Mouse (Mus musculus) olfactory bulb, adult 2 months (tissue): ENCODE results near the gene 4930452B06Rik.

Source experiments
- CTCF ChIP-seq: fragments of 200-500 bp; IDR thresholded peaks from 2 replicates; pipeline ENCODE4 v1.5.1; 2012; ENCODE audit warnings: low read depth, mild to moderate bottlenecking, low read length, moderate library complexity; ENCODE audit not compliant: insufficient read depth
- POLR2A ChIP-seq: fragments of 200-500 bp; IDR thresholded peaks from 2 replicates; pipeline ENCODE4 v1.6.1; 2012; ENCODE audit warnings: mild to moderate bottlenecking, low read depth, low read length, moderate library complexity; ENCODE audit not compliant: insufficient read depth

DNA sequence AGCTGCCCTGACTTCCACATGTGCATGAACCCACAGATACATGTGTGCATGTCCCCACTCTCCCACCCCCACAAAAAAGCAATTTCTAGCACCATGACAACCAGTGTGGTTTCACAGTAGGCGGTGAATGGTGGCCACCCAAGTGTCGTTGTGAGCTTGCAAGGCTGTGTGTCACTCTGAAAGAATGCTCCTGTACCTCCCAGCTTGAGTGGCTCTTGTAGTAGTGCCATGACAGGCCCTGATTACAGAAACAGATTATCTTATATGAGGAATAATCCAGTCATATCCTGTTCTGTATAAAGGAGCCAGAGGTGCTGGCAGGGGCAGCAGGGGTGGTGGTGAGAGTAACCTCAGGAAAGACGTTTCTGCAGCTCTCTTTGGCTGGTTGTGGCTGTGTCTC lies 247.4 kb downstream of the 4930452B06Rik start:
- TF ChIP-seq CTCF = no peak
- no peak for TF ChIP-seq POLR2A
